Mouse (Mus musculus): ENCODE measurements at regions not wholly inside any gene's neighbourhood (a gene's known extent, or its start where the extent isn't known, plus 50 kb on each side); places are given as distances from the start of the nearest gene placed in this dataset.

DNA sequence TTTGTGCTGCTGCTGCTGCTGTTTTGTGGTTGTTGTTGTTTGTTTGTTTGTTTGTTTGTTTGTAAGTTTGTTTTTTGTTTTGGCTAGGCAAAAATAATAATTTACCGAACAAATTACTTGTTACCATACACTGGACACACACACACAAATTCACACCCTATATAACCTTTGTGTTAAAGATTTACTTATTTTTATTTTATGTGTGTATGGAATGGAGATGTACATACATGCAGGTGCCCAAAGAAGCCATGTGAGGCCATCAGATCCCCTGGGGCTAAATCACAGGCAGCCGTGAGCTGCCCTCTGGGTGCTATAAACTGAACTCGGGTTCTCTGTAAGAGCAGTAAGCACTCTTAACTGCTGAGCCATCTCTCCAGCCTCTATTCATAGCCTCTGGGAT is 56.0 kb downstream of the Pttg1 start:
- no peak for DNase-seq (ENCODE audit: low spot score in 2 of 2)

DNA sequence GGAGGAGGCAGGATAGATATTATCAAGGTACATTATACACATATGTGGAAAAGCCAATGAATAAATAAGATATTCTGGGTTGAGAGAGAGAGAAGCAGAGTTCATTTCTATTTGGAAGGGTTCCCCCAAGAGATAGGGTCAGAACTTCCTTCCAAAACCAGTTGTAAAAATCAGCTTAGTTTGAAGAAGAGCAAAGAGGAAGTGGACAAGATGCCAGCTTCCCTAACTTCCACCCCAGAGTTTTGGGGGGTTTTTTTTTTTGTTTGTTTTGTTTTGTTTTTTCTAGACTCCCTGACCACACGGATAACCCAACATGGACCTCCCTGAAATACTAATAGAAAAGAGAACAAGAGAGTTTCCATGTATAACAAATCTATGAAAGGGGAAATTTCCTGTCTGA is 57.7 kb downstream of the Pttg1 start:
- no peak for DNase-seq (ENCODE audit: low spot score in 2 of 2)

DNA sequence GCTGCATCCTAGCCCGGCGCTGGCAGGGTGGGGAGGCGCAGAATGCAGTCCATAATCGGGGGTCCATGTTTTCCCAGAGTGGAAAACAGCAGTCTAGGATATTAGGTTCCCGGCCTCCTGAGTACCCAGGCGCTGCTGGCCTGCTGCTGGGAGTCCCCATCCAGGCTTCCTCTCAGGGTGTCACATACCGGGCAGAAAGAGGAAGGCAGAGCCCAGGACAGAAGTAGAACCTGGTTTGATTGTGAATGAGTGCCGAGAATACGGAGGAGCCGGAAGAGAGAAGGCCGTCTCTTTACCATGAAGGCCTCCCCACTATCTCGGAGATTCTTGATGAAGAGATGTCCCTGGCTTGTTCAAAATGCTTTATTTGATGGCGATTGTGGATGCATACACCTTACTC is 64.2 kb downstream of the Pttg1 start:
- DNase-seq (ENCODE audit: low spot score in 2 of 2), result no peak

GRCm38 (mm10) chr11:43358390-43359291 is 67.4 kb downstream of the Pttg1 start:
- no peak for DNase-seq (ENCODE audit: low spot score in 2 of 2)

- DNase-seq (ENCODE audit: low spot score in 2 of 2), result no peak
Observed at GRCm38 (mm10) chr11:43353602-43354001, 72.4 kb downstream of the Pttg1 start.

DNA sequence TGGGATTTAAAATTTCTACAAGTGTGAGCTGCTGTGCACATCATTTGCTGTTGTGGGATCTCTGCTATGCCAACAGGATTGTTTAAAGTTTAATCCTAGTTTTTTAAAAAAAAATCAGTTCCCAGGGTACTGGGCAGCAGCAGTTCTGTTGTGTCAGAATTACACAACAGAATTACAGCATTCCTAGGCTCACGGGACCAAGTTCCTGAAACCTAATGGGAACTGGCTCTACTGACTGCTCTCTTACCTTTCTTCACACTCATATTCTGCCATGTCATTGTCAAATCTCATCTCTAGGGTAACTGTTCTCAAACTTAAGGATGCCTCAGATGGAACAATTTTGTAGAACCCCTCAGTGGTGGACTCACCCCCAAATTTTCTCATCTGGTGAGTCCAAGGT is 73.0 kb downstream of the Pttg1 start:
- no peak for DNase-seq (ENCODE audit: low spot score in 2 of 2)

DNA sequence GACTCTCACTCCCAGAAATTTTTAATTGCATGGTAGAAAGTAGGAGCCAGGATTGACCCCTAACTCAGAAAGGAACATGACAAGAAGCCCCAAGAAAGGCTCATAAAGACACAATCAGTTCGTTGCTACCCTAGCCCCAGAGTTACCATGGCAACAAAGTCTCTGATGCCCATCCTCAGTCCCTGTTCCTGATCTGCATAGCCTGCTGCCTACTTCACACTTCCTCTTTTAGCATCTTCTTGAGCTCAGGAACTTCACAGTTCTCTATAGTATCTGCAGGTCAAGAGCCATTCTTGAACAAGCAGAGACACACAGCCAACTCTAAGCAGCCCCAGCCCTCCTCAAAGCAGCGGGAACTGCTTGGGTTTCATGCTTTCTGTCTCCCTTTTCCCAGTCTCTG is 74.2 kb downstream of the Pttg1 start:
- DNase-seq (ENCODE audit: low spot score in 2 of 2), result no peak

DNA sequence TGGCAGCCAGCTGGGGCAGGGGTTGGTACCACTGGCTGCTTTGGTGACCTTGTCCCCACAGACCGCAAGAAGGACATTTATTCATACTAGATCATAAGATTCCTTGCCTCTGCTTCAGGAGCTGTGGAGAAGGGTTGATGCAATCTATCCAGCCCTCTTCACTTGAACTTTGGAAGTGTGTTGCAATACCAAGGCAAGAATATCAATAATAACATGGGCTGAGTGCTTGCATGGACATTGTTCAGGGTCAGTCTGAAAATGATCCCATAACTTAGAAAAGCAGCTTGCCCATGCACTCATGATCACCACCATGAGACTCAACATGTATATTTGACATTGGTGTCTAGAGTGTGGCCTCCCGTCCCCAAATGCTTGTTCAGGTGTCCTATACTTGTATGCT is 74.7 kb downstream of the Pttg1 start:
- DNase-seq (ENCODE audit: low spot score in 2 of 2), result no peak

GRCm38 (mm10) chr11:43350242-43350641 is 75.8 kb downstream of the Pttg1 start:
- DNase-seq (ENCODE audit: low spot score in 2 of 2), result no peak

DNA sequence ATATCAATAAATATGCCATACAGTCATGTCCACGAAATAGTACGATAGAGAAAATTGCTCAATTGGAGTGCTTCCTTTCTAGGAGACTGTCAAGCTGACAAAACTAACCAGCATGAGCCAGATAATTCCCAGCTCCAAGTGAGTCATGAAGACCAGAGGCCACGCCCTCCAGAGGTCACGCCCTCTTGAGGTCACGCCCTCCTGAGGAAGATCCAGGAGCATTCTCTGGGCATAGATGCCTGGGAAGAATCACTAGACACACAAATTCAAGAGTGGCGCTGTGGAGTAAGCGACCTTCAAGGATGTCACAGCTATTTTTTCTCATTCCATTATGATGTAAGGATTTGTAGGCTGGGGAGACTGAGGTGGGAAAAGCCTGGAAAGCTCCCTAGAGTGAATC is 76.5 kb downstream of the Pttg1 start:
- no peak for DNase-seq (ENCODE audit: low spot score in 2 of 2)

DNA sequence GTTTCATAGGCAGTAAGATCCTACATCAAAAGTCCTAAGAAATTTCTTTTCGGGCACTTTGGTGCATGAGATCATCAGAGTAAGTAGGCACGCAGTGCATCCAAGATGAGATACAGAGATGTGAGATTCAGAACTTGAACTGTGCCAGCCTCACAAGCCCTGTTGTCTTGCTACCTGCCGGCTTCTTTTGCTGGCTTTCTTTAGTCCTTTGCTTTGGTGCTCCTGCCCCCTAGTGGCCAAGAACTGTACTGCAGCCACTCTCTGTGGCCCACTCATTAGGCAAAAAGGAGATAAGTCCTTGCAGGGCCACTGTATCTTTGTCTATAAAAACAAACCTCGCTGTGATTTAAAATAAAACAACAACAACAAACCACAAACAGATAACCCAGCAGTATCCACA is 77.5 kb downstream of the Pttg1 start:
- peak; percentile 67 to 70 for DNase-seq (ENCODE audit: low spot score in 2 of 2)

DNA sequence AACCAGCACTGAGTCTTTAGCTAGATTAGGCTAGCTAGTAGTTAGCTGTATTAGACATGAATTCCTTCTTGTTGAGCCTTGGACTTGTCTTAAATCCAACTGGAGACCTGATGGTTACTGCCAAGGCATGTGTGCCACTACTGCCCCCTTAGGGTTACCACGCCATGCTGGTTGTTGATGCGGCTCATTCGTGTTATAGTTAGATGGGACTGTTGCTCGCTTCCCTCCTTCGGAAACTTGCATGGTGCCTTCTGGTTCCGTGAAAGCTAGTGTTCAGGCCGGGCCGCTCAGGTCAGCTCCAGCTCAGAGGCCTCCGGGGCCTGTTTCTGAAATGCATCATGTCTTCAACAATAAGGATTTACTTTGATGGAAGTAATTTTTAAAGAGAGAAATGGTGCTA is 79.6 kb downstream of the Pttg1 start:
- DNase-seq (ENCODE audit: low spot score in 2 of 2), result no peak

GRCm38 (mm10) chr11:43344767-43345561 is 81.1 kb downstream of the Pttg1 start:
- DNase-seq (ENCODE audit: low spot score in 2 of 2), result no peak

DNA sequence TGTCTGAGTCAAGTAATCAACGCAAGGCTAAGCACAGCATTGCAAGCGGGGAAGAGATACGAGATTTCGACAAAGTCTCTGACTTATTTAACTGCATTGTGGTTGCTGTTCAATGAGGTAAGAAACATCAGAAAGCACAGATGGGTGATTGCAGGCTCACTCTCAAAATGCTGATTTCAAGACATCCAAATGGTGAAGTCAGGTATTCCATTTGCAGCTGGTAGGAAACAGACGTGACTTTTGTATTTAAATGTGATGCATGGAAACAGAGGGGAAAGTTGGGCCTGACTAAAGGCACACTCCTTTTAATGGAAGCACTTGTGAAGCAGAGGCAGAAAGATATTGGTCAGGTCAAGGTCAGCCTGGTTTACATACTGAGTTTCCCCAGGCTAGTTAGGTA is 82.5 kb downstream of the Pttg1 start:
- DNase-seq (ENCODE audit: low spot score in 2 of 2), result no peak

DNA sequence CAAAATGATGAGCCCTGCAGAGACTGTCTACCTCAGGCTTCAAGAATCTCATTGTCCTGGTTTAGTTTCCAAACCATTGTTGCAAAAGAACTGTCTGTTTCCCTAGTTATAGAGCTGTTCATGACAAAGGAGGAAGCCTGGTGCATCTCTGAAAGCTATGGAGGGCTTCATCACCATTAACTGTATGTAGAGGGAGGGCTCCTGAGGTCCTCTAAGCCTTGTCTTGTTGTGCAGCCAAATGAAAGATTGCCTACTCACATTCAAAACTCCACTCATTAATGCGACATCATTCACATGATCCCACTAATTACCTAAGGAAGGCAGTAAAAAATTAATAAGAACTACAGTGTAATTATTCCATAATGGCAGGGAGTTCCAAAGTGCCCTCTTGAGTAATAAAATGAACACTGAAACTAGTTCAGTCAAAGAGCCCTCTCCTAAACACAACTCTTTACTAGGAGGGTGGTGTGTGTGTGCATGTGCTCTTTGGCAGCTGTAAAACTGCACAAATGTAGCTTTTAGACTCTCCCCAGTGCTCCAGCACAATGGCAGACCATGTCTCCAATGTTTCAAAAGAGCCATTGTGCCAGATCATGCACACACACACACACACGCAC is 87.6 kb downstream of the Pttg1 start:
- DNase-seq (ENCODE audit: low spot score in 2 of 2), result no peak

- DNase-seq (ENCODE audit: low spot score in 2 of 2), result no peak
Observed at GRCm38 (mm10) chr11:43335668-43336265, 90.3 kb downstream of the Pttg1 start.

DNA sequence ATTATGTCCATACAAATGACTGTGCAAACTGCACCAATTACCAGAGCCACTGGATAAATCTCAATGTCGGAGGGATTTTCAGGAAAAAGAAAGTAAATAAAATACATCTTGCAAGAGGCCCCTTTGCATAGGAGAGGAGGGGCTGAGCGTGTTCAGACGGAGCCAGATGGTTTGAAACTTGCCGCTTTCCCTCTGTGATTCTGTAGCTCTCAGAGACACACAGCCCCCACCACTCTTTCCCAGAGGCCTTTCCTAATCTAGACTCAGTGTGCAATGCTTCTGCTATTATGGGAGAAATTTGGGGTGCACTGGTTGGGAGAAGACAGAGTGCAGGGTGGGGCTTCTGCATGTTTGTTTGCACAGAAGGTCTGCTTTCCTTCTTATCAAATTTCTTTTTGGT is 92.5 kb downstream of the Pttg1 start:
- DNase-seq (ENCODE audit: low spot score in 2 of 2), result no peak

DNA sequence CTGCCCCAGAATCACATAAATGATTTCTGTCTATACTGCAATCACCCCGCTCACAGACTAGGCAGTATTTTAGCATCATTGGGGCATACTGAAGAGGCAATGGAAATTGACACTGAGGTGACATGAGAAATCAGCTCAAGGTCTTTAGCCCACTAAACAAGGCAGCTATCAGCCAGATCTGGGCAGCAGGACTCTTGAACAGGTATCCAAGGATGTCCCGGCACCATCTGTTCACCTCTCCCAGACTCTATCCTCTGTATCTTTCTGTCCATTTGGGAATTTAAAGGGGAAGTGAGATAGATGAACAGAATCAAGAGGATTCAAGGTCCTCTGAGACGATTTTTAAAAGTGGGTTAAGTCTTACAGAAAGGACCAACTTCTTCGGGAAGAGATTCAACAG is 112.1 kb downstream of the Pttg1 start:
- DNase-seq (ENCODE audit: low spot score in 2 of 2), result no peak

Measured in adrenal gland, postnatal 4 days (tissue).